Mouse (Mus musculus) midbrain, embryonic 14.5 days (tissue): ENCODE data around the gene Gm6676. TPM values are rescaled to one million over a fixed set of nuclear protein-coding genes. Genes with fewer than 3 reads are reported as not detected.
"Not testable (repeated sequence)": the region's sequence is repeated elsewhere in the genome, so short reads cannot be mapped to it uniquely, and the experiment has no call there.

ENCODE experiments used
- ATAC-seq: fragments of 200-750 bp; cut with Nextera tagmentation; 2 replicates; pipeline ENCODE4 v1.8.0; 2017; ENCODE audit warnings: moderate number of reproducible peaks, moderate library complexity; ENCODE audit not compliant: low FRiP score, low TSS enrichment
- DNase-seq: peaks from one replicate; pipeline ENCODE4 v3.0.0-alpha.2; 2015
- H3K27ac ChIP-seq: fragments of 300-500 bp; sonication (generic); replicated peaks from 2 replicates; pipeline ENCODE4 v1.5.1; 2014; ENCODE audit warnings: mild to moderate bottlenecking, low read depth, low read length, moderate library complexity
- H3K27me3 ChIP-seq: fragments of 300-500 bp; sonication (generic); 2 replicates; pipeline ENCODE4 v1.6.1; 2014; ENCODE audit warnings: low read length, control low read depth, mixed read lengths; ENCODE audit not compliant: control insufficient read depth, insufficient read depth
- H3K36me3 ChIP-seq: fragments of 300-500 bp; sonication (generic); 2 replicates; pipeline ENCODE4 v1.6.1; 2014; ENCODE audit warnings: low read length, control low read depth; ENCODE audit not compliant: control insufficient read depth, insufficient read depth
- H3K4me1 ChIP-seq: fragments of 300-500 bp; sonication (generic); 2 replicates; pipeline ENCODE4 v1.6.1; 2014; ENCODE audit warnings: mild to moderate bottlenecking, antibody characterized with exemption, low read length, control low read depth; ENCODE audit not compliant: control insufficient read depth, insufficient read depth
- H3K4me2 ChIP-seq: fragments of 300-500 bp; sonication (generic); 2 replicates; pipeline ENCODE4 v1.6.1; 2014; ENCODE audit warnings: mild to moderate bottlenecking, low read length, moderate library complexity
- H3K4me3 ChIP-seq: fragments of 300-500 bp; sonication (generic); replicated peaks from 2 replicates; pipeline ENCODE4 v1.5.1; 2014; ENCODE audit warnings: low read depth, low read length
- H3K9ac ChIP-seq: fragments of 300-500 bp; sonication (generic); replicated peaks from 2 replicates; pipeline ENCODE4 v1.6.1; 2014; ENCODE audit warnings: mild to moderate bottlenecking, low read length, moderate library complexity
- H3K9me3 ChIP-seq: fragments of 300-500 bp; sonication (generic); 2 replicates; pipeline ENCODE4 v1.6.1; 2016; ENCODE audit warnings: low read length, control low read depth, mixed read lengths; ENCODE audit not compliant: control insufficient read depth
- WGBS: fragments of 180-500 bp; shearing (Covaris S2); extraction: QIAGEN DNeasy Blood & Tissue Kit; methylation state at CpG from one replicate; pipeline ENCODE4 v1.1.7; 2014; 5-methylcytosine and 5-hydroxymethylcytosine counted together
- polyA plus RNA-seq: library from polyadenylated mRNA; unstranded; fragments of >200 nt; fragmentation: Nextera tagmentation; extraction: Ambion mirVana; gene quantifications from 2 replicates; pipeline ENCODE4 v1.2.1, GENCODE M21; 2014

Gm6676 gene
- polyA plus RNA-seq, result not detected in 2 replicates

DNA sequence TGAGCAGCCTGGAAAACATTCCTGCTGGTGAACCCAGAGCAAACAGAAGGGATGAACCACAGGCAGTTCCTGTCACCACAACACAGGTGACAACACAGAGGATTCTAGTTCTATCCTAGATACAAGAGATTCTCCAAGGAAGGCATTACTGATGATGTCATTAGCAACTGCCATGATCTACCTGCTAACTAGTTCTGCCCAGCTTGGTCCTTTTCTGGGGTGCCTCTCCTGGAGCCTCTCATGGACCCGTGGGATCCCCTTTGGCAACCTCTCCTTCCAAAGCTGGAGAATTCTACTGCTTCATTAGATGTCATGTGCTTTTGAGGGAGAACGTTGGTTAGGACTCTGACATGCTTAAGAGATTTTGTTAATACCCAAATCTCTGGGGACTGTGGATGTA lies at the start of gene Gm6676:
Gene Gm6676 (minus strand): TSS at position 101 of the 400 bp plus-strand sequence.
- not testable (repeated sequence) for H3K4me3 ChIP-seq, H3K4me2 ChIP-seq, H3K36me3 ChIP-seq, ATAC-seq, DNase-seq, H3K9ac ChIP-seq, H3K4me1 ChIP-seq, H3K9me3 ChIP-seq, H3K27me3 ChIP-seq, H3K27ac ChIP-seq
- WGBS, result no CpG with 5 or more reads among the region's 2 CpGs

DNA sequence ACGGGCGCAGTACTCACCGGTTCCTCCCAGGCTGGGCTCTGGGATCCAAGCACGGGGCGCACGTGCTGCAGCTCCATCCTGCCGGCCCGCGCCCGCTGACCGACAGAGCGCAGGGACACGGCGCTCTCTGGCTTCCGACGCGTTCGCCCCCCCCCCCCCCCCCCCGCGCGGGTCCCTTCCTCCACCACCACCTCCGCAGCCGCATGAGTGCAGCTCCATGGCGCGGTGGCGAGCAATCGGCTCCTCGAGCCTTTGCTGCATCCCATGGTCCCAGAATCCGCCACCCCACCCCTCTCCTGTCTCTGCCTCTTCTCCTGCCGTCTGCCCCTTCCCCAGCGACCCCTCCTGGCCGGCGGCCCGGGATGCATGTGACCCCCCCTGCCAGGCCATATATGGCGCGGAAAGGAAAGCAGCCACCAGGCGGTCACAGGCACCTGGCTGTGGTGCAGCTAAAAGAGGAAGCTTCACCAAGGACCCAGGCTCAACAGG lies 49.3 kb upstream of the Gm6676 start, which contains the start of gene Gm3512:
Gene Gm3512 (minus strand): TSS at position 51 of the 489 bp plus-strand sequence.
- not testable (repeated sequence) for H3K9me3 ChIP-seq, DNase-seq, H3K27ac ChIP-seq, H3K9ac ChIP-seq, H3K4me2 ChIP-seq, H3K4me3 ChIP-seq, H3K36me3 ChIP-seq, H3K27me3 ChIP-seq, H3K4me1 ChIP-seq
- WGBS, result no CpG with 5 or more reads among the region's 37 CpGs
- ATAC-seq, result peak; percentile 63; the same call in 1 of the 2 replicates

DNA sequence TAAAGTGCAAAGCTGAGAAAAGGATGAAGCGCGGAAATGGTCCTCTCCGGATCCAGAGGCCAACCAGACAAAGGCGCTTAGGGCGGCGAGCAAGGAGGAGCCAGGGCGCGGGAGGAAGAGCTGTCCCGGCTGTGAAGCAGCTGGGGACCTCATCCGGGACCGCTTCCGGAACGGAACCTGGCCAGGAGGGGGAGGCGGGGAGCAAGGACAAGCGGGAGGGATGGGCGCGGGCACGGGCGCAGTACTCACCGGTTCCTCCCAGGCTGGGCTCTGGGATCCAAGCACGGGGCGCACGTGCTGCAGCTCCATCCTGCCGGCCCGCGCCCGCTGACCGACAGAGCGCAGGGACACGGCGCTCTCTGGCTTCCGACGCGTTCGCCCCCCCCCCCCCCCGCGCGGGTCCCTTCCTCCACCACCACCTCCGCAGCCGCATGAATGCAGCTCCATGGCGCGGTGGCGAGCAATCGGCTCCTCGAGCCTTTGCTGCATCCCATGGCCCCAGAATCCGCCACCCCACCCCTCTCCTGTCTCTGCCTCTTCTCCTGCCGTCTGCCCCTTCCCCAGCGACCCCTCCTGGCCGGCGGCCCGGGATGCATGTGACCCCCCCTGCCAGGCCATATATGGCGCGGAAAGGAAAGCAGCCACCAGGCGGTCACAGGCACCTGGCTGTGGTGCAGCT lies 19.9 kb downstream of the Gm6676 start:
- peak; percentile 62 for DNase-seq
- H3K4me3 ChIP-seq, result peak overlapping the region; percentile 40
- peak overlapping the region; percentile 45 for H3K4me2 ChIP-seq
- H3K9ac ChIP-seq, result peak overlapping the region; percentile 64
- peak overlapping the region; percentile 87 for H3K27ac ChIP-seq
- H3K9me3 ChIP-seq, H3K27me3 ChIP-seq, H3K4me1 ChIP-seq, H3K36me3 ChIP-seq: not testable (repeated sequence)
- WGBS, result 1% methylated on average over 9 of the region's 54 CpGs
- ATAC-seq, result peak; percentile 78; the same call in 1 of the 2 replicates

DNA sequence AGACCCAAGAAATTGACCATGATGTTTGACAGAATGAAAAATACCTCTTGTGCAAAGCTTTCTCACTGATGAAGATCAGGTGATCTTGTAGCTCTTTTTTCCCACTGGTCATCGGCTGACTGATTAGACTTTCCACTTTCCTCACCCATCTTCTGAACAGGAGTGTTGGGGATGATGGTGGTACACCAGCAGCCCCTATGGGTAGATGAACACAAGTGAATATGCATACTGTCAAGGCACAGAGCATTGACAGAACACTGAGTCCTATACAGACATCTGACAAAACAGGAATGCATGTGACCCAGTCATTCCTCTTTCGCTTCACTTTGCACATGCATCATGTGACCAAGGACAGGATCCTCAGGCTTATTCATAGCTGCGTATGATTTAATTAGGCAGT lies 24.7 kb downstream of the Gm6676 start, which contains the start of gene Gm3696:
Gene Gm3696 (minus strand): TSS at position 101 of the 400 bp plus-strand sequence.
- H3K27ac ChIP-seq, ATAC-seq, H3K4me3 ChIP-seq, H3K4me2 ChIP-seq, H3K9ac ChIP-seq, H3K27me3 ChIP-seq, DNase-seq, H3K4me1 ChIP-seq, H3K36me3 ChIP-seq, H3K9me3 ChIP-seq: not testable (repeated sequence)
- whole genome bisulfite sequencing, result 94% methylated on average over 1 of the region's 3 CpGs

Other genes starting within 250 kb of the Gm6676 start
- gene Gm3667, start 235.4 kb downstream of the Gm6676 start, polyA plus RNA-seq, result 11.7 and 14.4 TPM in 2 replicates
- gene Gm6356, start 151.6 kb downstream of the Gm6676 start, polyA plus RNA-seq, result not detected in 2 replicates
- gene Gm10406, start 98.0 kb downstream of the Gm6676 start, polyA plus RNA-seq, result 4.9 and 5.6 TPM in 2 replicates
- not detected in 2 replicates for gene Gm3685, start 80.4 kb downstream of the Gm6676 start, polyA plus RNA-seq
- 8.6 and 9.2 TPM in 2 replicates for gene Gm3696, start 24.8 kb downstream of the Gm6676 start, polyA plus RNA-seq
- 9.8 and 13.5 TPM in 2 replicates for gene Gm3512, start 49.1 kb upstream of the Gm6676 start, polyA plus RNA-seq
- gene Gm16434, start 69.1 kb upstream of the Gm6676 start, polyA plus RNA-seq, result not detected in 2 replicates
- gene Gm3727, start 139.3 kb upstream of the Gm6676 start, polyA plus RNA-seq, result not detected in 2 replicates
- 6.0 and 6.6 TPM in 2 replicates for gene Gm3739, start 189.6 kb upstream of the Gm6676 start, polyA plus RNA-seq
- not detected in 2 replicates for gene Gm5797, start 207.0 kb upstream of the Gm6676 start, polyA plus RNA-seq
- gene Gm8374, start 239.7 kb upstream of the Gm6676 start, polyA plus RNA-seq, result not detected in 2 replicates